Comparison of ENCODE assay signal across 17 mouse cellular contexts in the genomic region with DNA sequence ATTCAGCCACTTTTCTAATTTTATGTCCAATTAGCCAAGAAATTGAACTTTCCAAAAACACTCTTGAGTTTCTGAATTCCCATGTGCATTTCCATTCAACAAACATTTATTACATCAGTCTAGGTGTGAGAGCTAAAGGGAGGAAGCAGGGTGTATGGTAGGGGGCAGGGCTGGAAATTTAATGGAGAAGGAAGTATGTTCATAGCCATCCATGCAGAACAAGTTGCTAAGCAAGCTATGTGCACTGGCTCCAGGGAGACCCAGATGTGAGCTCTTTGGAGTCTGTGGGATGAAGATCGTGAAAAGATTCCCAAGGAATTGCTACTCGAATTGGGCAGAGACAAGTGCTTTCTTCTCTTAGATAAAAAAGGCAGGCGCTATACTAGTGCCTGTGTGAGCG.
"Had no signal": no experiment of that assay in that cellular context is flagged by ENCODE, and none has a peak within 500 bp of the region (broad histone marks: within the 10 kb centered on the region; RNA-seq: fewer than 3 reads in every experiment).

No protein-coding gene starts in this region.

- H3K9me3 ChIP-seq: midbrain, embryonic 10.5 days; midbrain, embryonic 12.5 days; neural tube, embryonic 13.5 days; neural tube, embryonic 15.5 days had no signal

- H3K4me3 ChIP-seq: midbrain, embryonic 10.5 days; midbrain, embryonic 12.5 days; myocyte; neural tube, embryonic 13.5 days; neural tube, embryonic 15.5 days had no signal

- H3K4me2 ChIP-seq: lung, embryonic 14.5 days; midbrain, embryonic 12.5 days; neural tube, embryonic 13.5 days; neural tube, embryonic 15.5 days had no signal

- H3K36me3 ChIP-seq: midbrain, embryonic 10.5 days; midbrain, embryonic 12.5 days; neural tube, embryonic 13.5 days; neural tube, embryonic 15.5 days had no signal

- H3K9ac ChIP-seq: lung, embryonic 14.5 days; midbrain, embryonic 12.5 days; neural tube, embryonic 13.5 days; neural tube, embryonic 15.5 days had no signal

- H3K27me3 ChIP-seq: midbrain, embryonic 12.5 days; neural tube, embryonic 13.5 days; neural tube, embryonic 15.5 days had no signal

- H3K4me1 ChIP-seq: neural tube, embryonic 15.5 days had no signal

- DNase-seq: lung, adult 18-20 months; lung, postnatal 10 days; lung, postnatal 4 days; midbrain, embryonic 14.5 days; right cerebral cortex, adult 18-20 months; right cerebral cortex, postnatal 25 days; spleen, adult 18-20 months; thymus, adult 18-20 months; thymus, postnatal 14 days; thymus, postnatal 36 days had no signal

- H3K27ac ChIP-seq: midbrain, embryonic 10.5 days; neural tube, embryonic 13.5 days; neural tube, embryonic 15.5 days had no signal

- ATAC-seq: midbrain, embryonic 16.5 days had no signal
